Mouse (Mus musculus) thymus, adult 2 months (tissue): ENCODE results near the gene Hoxc12.

ENCODE experiments used
- CTCF ChIP-seq: fragments of 200-500 bp; IDR thresholded peaks from 2 replicates; pipeline ENCODE4 v1.5.1; 2012; ENCODE audit warnings: mild to moderate bottlenecking, control low read depth, low read length, moderate library complexity, borderline replicate concordance; ENCODE audit not compliant: control insufficient read depth, poor library complexity, insufficient read depth; ENCODE audit errors: extremely low read depth
- POLR2A ChIP-seq: fragments of 200-500 bp; IDR thresholded peaks from 2 replicates; pipeline ENCODE4 v1.6.1; 2012; ENCODE audit warnings: mild to moderate bottlenecking, low read length, control low read depth, moderate library complexity; ENCODE audit not compliant: control insufficient read depth, poor library complexity, insufficient read depth; ENCODE audit errors: extremely low read depth

GRCm38 (mm10) chr15:102987124-102987833 is 50.7 kb downstream of the Hoxc12 start:
- TF ChIP-seq CTCF (peak; percentile 85), POLR2A (no peak)
